Mouse (Mus musculus): ENCODE results near the gene Vmn1r29. TPM values are rescaled to one million over a fixed set of nuclear protein-coding genes. Genes with fewer than 3 reads are reported as not detected.
"Not testable (repeated sequence)": the region's sequence is repeated elsewhere in the genome, so short reads cannot be mapped to it uniquely, and the experiment has no call there.

Vmn1r29 gene
- total RNA-seq (2014; rRNA removed) (not detected in 2 replicates), polyA plus RNA-seq (2015; fragmentation: Nextera tagmentation; extraction: Ambion mirVana) (not detected in 2 replicates)

DNA sequence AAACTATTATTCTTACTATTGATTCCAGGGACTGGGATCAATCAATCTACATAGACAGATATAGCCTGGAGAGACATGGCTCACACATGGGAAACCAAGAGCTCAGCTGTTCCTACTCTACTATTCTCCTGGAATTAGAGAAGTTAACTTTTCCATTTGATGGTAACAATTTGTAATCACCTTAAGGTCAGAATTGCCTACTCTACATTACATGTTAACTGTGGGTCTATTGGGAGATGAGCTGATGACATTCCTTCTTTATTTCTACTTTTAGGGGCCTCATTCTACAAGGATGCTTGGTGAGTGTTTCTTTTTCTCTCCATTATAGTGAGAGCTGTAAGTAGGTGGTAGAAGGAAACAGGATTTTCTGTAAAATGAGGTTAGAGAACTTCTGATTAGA, at the start of gene Vmn1r29:
Vmn1r29 (plus strand) TSS at position 301 of the 400 bp plus-strand sequence.
- Histone ChIP-seq H3K4me2 (ENCODE audit: low read depth, low read length, poor library complexity, severe bottlenecking) (no peak within 1 kb of the TSS), H3K27ac (ENCODE audit: low read depth, low read length) (no peak within 1 kb of the TSS), H3K4me1 (ENCODE audit: insufficient read depth, low read length) (no peaks in the 10 kb centered on the region), H3K36me3 (ENCODE audit: insufficient read depth, low read length) (no peaks in the 10 kb centered on the region), H3K27me3 (ENCODE audit: insufficient read depth, low read length) (no peaks in the 10 kb centered on the region), H3K4me3 (ENCODE audit: low read depth, low read length) (no peak within 1 kb of the TSS), H3K9me3 (ENCODE audit: low read length) (no peaks in the 10 kb centered on the region), H3K9ac (replicated peaks; ENCODE audit: low read length, poor library complexity, severe bottlenecking) (no peak within 1 kb of the TSS)
- ATAC-seq (ENCODE audit: low FRiP score) = no peak
- no peak for DNase-seq (ENCODE audit: low spot score)
- no peak for TF ChIP-seq CTCF (IDR thresholded peaks at IDR 0.05)

DNA sequence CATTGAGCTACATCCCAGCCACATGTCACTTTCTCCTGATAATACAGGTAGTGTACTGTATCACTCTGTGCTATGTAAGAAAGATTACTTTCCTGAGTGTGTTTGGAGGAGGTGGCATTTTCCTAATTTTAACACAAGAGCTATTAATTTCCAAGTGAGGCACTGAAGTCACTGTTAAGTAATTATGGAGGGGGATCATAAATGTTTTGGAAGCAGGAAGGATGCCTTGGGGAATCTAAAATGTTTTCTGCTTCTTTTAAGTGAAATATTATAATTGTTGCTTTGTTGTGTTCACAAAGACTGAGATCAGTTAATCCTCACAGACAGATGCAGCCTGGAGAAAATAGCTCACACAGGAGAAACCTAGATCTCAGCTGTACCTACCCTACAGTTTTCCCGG, 39.6 kb upstream of the Vmn1r29 start, which contains the start of gene Vmn1r28:
Vmn1r28 (plus strand) TSS at position 301 of the 400 bp plus-strand sequence.
- Histone ChIP-seq H3K9ac (replicated peaks; ENCODE audit: low read length, poor library complexity, severe bottlenecking) (no peak within 1 kb of the TSS), H3K27me3 (ENCODE audit: insufficient read depth, low read length) (no peaks in the 10 kb centered on the region), H3K4me3 (ENCODE audit: low read depth, low read length) (no peak within 1 kb of the TSS), H3K4me1 (ENCODE audit: insufficient read depth, low read length) (no peaks in the 10 kb centered on the region), H3K36me3 (ENCODE audit: insufficient read depth, low read length) (no peaks in the 10 kb centered on the region), H3K27ac (ENCODE audit: low read depth, low read length) (no peak within 1 kb of the TSS), H3K9me3 (ENCODE audit: low read length) (no peaks in the 10 kb centered on the region), H3K4me2 (ENCODE audit: low read depth, low read length, poor library complexity, severe bottlenecking) (no peak within 1 kb of the TSS)
- 85% methylated on average over 1 of the region's 1 CpGs for WGBS
- TF ChIP-seq CTCF (IDR thresholded peaks at IDR 0.05) = no peak
- no peak for DNase-seq (ENCODE audit: low spot score)
- no peak for ATAC-seq (ENCODE audit: low FRiP score)

DNA sequence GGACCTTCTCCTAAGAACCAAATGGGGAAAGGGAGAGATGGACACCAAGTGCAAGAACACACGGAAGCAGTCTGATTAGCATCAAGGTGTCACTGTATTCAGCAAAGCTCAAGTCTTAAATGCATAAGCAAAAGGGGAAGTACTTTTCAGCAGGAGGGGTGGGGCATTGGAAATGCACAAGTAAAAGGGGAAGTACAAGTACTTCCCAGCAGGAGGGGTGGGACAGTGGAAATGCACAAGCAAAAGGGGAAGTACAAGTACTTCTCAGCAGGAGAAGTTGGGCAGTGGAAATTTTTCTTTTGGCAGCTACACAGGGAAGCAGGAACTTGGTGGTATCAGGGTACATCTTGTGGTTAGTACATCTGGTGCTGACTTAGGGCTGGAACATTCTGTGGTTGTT, 21.7 kb upstream of the Vmn1r29 start:
- not testable (repeated sequence) for H3K9me3 ChIP-seq (ENCODE audit: low read length); H3K27me3 ChIP-seq (ENCODE audit: insufficient read depth, low read length); H3K4me3 ChIP-seq (ENCODE audit: low read depth, low read length); H3K9ac ChIP-seq (replicated peaks; ENCODE audit: low read length, poor library complexity, severe bottlenecking); H3K4me2 ChIP-seq (ENCODE audit: low read depth, low read length, poor library complexity, severe bottlenecking); H3K27ac ChIP-seq (ENCODE audit: low read depth, low read length); H3K4me1 ChIP-seq (ENCODE audit: insufficient read depth, low read length); ATAC-seq (ENCODE audit: low FRiP score); H3K36me3 ChIP-seq (ENCODE audit: insufficient read depth, low read length); DNase-seq (ENCODE audit: low spot score)
- WGBS = 100% methylated on average over 1 of the region's 1 CpGs

DNA sequence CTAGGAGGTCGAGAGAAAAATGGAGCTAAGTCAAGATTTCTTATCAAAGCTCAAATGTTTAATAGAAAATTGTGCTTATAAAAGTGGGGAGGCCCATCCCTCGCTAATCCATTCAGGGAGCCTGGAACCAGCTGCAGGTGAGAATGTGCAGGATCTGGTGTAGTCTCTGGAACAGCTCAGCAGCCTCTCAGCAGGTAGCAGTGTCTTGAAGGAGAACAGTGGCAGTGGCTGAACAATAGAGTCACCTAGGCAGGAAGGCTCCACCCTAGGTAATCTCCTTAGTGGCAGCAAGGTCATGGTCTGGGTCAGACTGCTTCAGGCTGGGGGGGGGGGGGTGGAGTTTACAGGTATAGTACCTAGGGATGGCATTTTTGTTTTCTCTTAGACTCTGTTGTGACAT, 9.1 kb upstream of the Vmn1r29 start:
- no peak overlapping the region for H3K4me2 ChIP-seq (ENCODE audit: low read depth, low read length, poor library complexity, severe bottlenecking)
- no peak overlapping the region for H3K9ac ChIP-seq (replicated peaks; ENCODE audit: low read length, poor library complexity, severe bottlenecking)
- WGBS = 63% methylated on average over 2 of the region's 2 CpGs
- H3K4me3 ChIP-seq (ENCODE audit: low read depth, low read length) = no peak overlapping the region
- no peak for DNase-seq (ENCODE audit: low spot score)
- TF ChIP-seq CTCF (IDR thresholded peaks at IDR 0.05) = no peak
- H3K27ac ChIP-seq (ENCODE audit: low read depth, low read length) = no peak overlapping the region
- no peaks in the 10 kb centered on the region for H3K27me3 ChIP-seq (ENCODE audit: insufficient read depth, low read length)
- ATAC-seq (ENCODE audit: low FRiP score) = no peak
- H3K36me3 ChIP-seq (ENCODE audit: insufficient read depth, low read length) = no peaks in the 10 kb centered on the region
- no peaks in the 10 kb centered on the region for H3K9me3 ChIP-seq (ENCODE audit: low read length)
- H3K4me1 ChIP-seq (ENCODE audit: insufficient read depth, low read length) = no peaks in the 10 kb centered on the region

DNA sequence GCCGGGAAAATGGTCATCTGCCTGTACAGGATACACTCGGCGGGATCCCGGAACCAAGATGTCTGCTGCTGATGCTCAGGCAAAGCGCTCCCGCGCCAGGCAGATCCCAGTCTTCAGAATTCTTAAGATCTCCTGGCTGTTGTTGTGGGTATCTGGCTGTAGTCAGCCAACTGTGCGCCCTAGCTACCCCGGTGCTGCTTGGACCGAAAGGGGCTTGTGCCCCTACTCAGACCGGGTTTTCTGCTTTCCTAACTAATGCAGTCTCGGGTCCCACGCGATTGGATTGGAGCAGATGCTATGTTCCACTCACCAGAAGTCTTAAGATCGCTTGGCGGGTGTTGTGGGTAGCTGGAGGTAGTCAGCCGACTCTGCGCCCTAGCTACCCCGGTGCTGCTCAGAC, 2.8 kb upstream of the Vmn1r29 start:
- WGBS = 84% methylated on average over 19 of the region's 19 CpGs

DNA sequence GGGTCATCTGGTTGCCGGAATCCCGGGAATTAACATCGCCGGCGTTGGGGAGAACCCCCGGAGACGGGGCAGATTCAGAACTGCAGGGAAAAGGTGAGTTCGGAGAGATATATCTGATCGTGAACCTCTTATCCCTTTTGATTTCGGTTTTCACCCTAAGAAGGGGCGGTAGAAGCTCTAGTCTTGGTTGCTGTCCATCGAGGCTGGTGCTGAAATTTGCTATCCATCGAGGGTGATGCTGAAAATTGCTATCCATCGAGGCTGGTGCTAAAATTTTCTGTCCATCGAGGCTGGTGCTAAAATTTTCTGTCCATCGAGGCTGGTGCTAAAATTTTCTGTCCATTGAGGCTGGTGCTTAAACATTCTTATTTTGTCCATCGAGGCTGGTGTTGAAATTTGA, 29.3 kb downstream of the Vmn1r29 start:
- ATAC-seq (ENCODE audit: low FRiP score); DNase-seq (ENCODE audit: low spot score); H3K4me2 ChIP-seq (ENCODE audit: low read depth, low read length, poor library complexity, severe bottlenecking); H3K9me3 ChIP-seq (ENCODE audit: low read length); H3K4me1 ChIP-seq (ENCODE audit: insufficient read depth, low read length); H3K27me3 ChIP-seq (ENCODE audit: insufficient read depth, low read length); H3K27ac ChIP-seq (ENCODE audit: low read depth, low read length); H3K4me3 ChIP-seq (ENCODE audit: low read depth, low read length); H3K9ac ChIP-seq (replicated peaks; ENCODE audit: low read length, poor library complexity, severe bottlenecking); H3K36me3 ChIP-seq (ENCODE audit: insufficient read depth, low read length): not testable (repeated sequence)
- 82% methylated on average over 17 of the region's 17 CpGs for WGBS

More for the DNA sequence above, 2.8 kb upstream of the Vmn1r29 start:
- not testable (repeated sequence) for H3K4me3 ChIP-seq (ENCODE audit: low read depth, low read length); H3K27me3 ChIP-seq (ENCODE audit: insufficient read depth, low read length); H3K4me2 ChIP-seq (ENCODE audit: low read depth, low read length, poor library complexity, severe bottlenecking); ATAC-seq (ENCODE audit: low FRiP score); H3K27ac ChIP-seq (ENCODE audit: low read depth, low read length); H3K36me3 ChIP-seq (ENCODE audit: insufficient read depth, low read length); H3K9me3 ChIP-seq (ENCODE audit: low read length); H3K4me1 ChIP-seq (ENCODE audit: insufficient read depth, low read length); DNase-seq (ENCODE audit: low spot score); H3K9ac ChIP-seq (replicated peaks; ENCODE audit: low read length, poor library complexity, severe bottlenecking)

Other genes with a start within 250 kb of the Vmn1r29 start
- not detected in 2 replicates for gene Vmn1r27, start 82.7 kb upstream of the Vmn1r29 start, total RNA-seq (2014; rRNA removed)
- gene Vmn1r27, start 82.7 kb upstream of the Vmn1r29 start, polyA plus RNA-seq (2015; fragmentation: Nextera tagmentation; extraction: Ambion mirVana) = not detected in 2 replicates
- not detected in 2 replicates for gene Vmn1r28, start 39.5 kb upstream of the Vmn1r29 start, total RNA-seq (2014; rRNA removed)
- gene Vmn1r28, start 39.5 kb upstream of the Vmn1r29 start, polyA plus RNA-seq (2015; fragmentation: Nextera tagmentation; extraction: Ambion mirVana) = not detected in 2 replicates
- not detected in 2 replicates for gene Vmn1r30, start 141.8 kb downstream of the Vmn1r29 start, total RNA-seq (2014; rRNA removed)
- not detected in 2 replicates for gene Vmn1r30, start 141.8 kb downstream of the Vmn1r29 start, polyA plus RNA-seq (2015; fragmentation: Nextera tagmentation; extraction: Ambion mirVana)
- gene Vmn1r31, start 173.8 kb downstream of the Vmn1r29 start, total RNA-seq (2014; rRNA removed) = not detected in 2 replicates
- gene Vmn1r31, start 173.8 kb downstream of the Vmn1r29 start, polyA plus RNA-seq (2015; fragmentation: Nextera tagmentation; extraction: Ambion mirVana) = not detected in 2 replicates

Data from midbrain, postnatal 0 days (tissue).